Mouse (Mus musculus) ES-Bruce4 (cell line): Measurements from ENCODE around the gene Anapc13.

Experiments used
- CTCF ChIP-seq: IDR thresholded peaks from one replicate; pipeline ENCODE4 v1.8.1; 2011; ENCODE audit warnings: low read depth, low read length
- EP300 ChIP-seq: IDR thresholded peaks from 2 replicates; pipeline ENCODE4 v1.6.1; 2011; ENCODE audit warnings: low read depth, low read length; ENCODE audit not compliant: insufficient read depth
- POLR2A ChIP-seq: IDR thresholded peaks from one replicate; pipeline ENCODE4 v1.8.1; 2011; ENCODE audit warnings: low read length; ENCODE audit not compliant: insufficient read depth

DNA sequence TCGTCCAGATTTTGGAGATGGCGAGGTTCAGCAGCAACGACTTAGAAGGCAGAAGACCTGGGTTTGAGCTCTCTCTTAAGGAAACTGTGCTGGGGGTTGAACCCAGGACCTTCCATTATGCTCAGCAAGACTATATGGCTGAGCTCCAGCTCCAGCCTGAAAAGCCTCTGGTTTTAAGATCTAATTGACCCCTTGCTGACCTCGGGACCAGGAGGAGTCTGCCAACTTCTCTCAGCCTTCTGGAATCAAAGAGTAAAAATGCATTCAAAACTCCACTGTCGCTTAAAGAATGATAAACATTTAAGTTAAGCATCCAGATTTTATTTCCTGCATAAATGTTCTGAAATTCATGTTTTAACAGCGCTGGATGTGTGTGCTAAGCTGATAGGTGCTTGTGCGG is 12.9 kb downstream of the Anapc13 start:
- TF ChIP-seq EP300 (no peak), CTCF (no peak), POLR2A (no peak)
